Mouse (Mus musculus) embryonic facial prominence, embryonic 11.5 days (tissue): ENCODE data around the gene Zscan21. TPM values are rescaled to one million over a fixed set of nuclear protein-coding genes. Genes with fewer than 3 reads are reported as not detected.

Source experiments
- ATAC-seq: fragments of 200-750 bp; cut with Nextera tagmentation; replicated peaks from 2 replicates; pipeline ENCODE4 v1.8.0; 2017; ENCODE audit warnings: low read depth; ENCODE audit not compliant: insufficient number of reproducible peaks, low FRiP score, low TSS enrichment
- DNase-seq: peaks from one replicate; pipeline ENCODE4 v3.0.0-alpha.2; 2015; ENCODE audit warnings: low spot score
- H3K27ac ChIP-seq: fragments of 300-500 bp; sonication (generic); replicated peaks from 2 replicates; pipeline ENCODE4 v1.5.1; 2014; ENCODE audit warnings: mild to moderate bottlenecking, low read depth, low read length, control low read depth
- H3K27me3 ChIP-seq: fragments of 300-500 bp; sonication (generic); 2 replicates; pipeline ENCODE4 v1.6.1; 2014; ENCODE audit warnings: mild to moderate bottlenecking, low read length, moderate library complexity, mixed read lengths; ENCODE audit not compliant: control insufficient read depth, insufficient read depth
- H3K36me3 ChIP-seq: fragments of 300-500 bp; sonication (generic); replicated peaks from 2 replicates; pipeline ENCODE4 v1.6.1; 2014; ENCODE audit warnings: low read depth, mild to moderate bottlenecking, low read length, moderate library complexity, mixed read lengths; ENCODE audit not compliant: control insufficient read depth, insufficient read depth
- H3K4me1 ChIP-seq: fragments of 300-500 bp; sonication (generic); 2 replicates; pipeline ENCODE4 v1.6.1; 2014; ENCODE audit warnings: low read length, mixed read lengths; ENCODE audit not compliant: control insufficient read depth, insufficient read depth
- H3K4me2 ChIP-seq: fragments of 300-500 bp; sonication (generic); 2 replicates; pipeline ENCODE4 v1.6.1; 2014; ENCODE audit warnings: low read depth, mild to moderate bottlenecking, control low read depth, low read length, moderate library complexity
- H3K4me3 ChIP-seq: fragments of 300-500 bp; sonication (generic); 2 replicates; pipeline ENCODE4 v1.5.1; 2014; ENCODE audit warnings: low read depth, low read length, control low read depth
- H3K9ac ChIP-seq: fragments of 300-500 bp; sonication (generic); replicated peaks from 2 replicates; pipeline ENCODE4 v1.6.1; 2014; ENCODE audit warnings: mild to moderate bottlenecking, control low read depth, low read length
- H3K9me3 ChIP-seq: fragments of 300-500 bp; sonication (generic); replicated peaks from 2 replicates; pipeline ENCODE4 v1.6.1; 2016; ENCODE audit warnings: mild to moderate bottlenecking, low read length, inconsistent platforms, mixed read lengths; ENCODE audit not compliant: control insufficient read depth
- WGBS: fragments of 180-500 bp; shearing (Covaris S2); extraction: QIAGEN DNeasy Blood & Tissue Kit; methylation state at CpG from one replicate; pipeline ENCODE4 v1.1.7; 2014; 5-methylcytosine and 5-hydroxymethylcytosine counted together
- polyA plus RNA-seq: library from polyadenylated mRNA; unstranded; fragments of >200 nt; fragmentation: Nextera tagmentation; extraction: Ambion mirVana; gene quantifications from 2 replicates; pipeline ENCODE4 v1.2.1, GENCODE M21; 2014

Gene Zscan21
- 97.3 and 110 TPM in 2 replicates for polyA plus RNA-seq

- Histone ChIP-seq H3K27me3 (no peaks in the 10 kb centered on the region), H3K36me3 (no peaks in the 10 kb centered on the region), H3K9ac (peak within 1 kb of the TSS; percentile 81), H3K4me3 (peak within 1 kb of the TSS; percentile 69), H3K27ac (peak within 1 kb of the TSS; percentile 86), H3K4me1 (no peaks in the 10 kb centered on the region), H3K4me2 (peak within 1 kb of the TSS; percentile 59), H3K9me3 (no peaks in the 10 kb centered on the region)
- peak; percentile 95 for DNase-seq
- ATAC-seq = peak; percentile 95
- 8% methylated on average over 38 of the region's 38 CpGs for WGBS
Observed at GRCm38 (mm10) chr5:138116255-138117198, at the start of gene Zscan21. Gene Zscan21 (plus strand): TSS chr5:138116903.

DNA sequence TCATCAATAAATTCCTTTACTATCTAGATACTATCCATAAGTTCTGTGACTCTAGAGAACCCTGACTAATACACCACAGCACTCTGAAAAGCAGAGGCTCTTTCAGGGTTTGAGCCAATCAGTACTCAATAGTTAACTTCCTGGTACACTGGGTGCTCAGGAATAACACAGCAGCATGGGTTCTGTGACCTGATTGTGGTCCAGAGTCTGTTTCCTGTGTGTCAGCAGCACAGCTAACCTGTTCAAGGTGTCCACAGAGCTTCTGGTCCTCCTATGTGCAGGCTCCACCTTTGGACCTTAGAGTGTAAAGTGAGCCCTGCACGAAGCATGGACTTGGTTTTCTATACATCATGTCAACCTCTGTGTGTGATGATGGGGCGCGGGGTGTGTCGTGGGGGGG is 42.9 kb upstream of the Zscan21 start:
- no peaks in the 10 kb centered on the region for H3K4me1 ChIP-seq
- no peaks in the 10 kb centered on the region for H3K9me3 ChIP-seq
- no peaks in the 10 kb centered on the region for H3K36me3 ChIP-seq
- DNase-seq (no peak), ATAC-seq (no peak)
- H3K4me3 ChIP-seq = no peak overlapping the region
- H3K27ac ChIP-seq = no peak overlapping the region
- no peak overlapping the region for H3K4me2 ChIP-seq
- H3K9ac ChIP-seq = no peak overlapping the region
- WGBS = 72% methylated on average over 4 of the region's 4 CpGs
- H3K27me3 ChIP-seq = no peaks in the 10 kb centered on the region

DNA sequence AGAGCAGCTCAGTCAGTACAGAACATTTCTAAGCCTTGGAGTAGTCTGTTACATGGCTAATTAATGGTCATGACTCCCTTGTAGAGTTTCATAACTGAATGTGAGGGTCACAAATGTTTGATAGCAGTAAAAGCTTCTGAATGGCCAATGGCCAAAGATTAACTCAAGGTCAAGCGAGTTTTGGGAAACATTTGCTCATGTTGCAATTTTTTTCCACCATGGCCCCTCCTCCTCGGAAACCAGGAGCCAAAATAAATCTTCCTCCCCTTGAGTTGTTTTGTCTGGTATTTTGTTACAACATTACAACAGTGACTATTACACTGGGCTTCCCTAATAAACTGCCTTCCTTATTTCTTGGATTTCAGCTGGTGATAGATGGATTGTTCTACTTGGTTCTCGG is 41.0 kb upstream of the Zscan21 start:
- WGBS = 68% methylated on average over 3 of the region's 3 CpGs

GRCm38 (mm10) chr5:138076148-138076547 is 40.6 kb upstream of the Zscan21 start:
- Histone ChIP-seq H3K27ac (no peak overlapping the region), H3K4me2 (no peak overlapping the region), H3K4me1 (no peaks in the 10 kb centered on the region), H3K36me3 (no peaks in the 10 kb centered on the region), H3K9me3 (no peaks in the 10 kb centered on the region), H3K27me3 (no peaks in the 10 kb centered on the region), H3K4me3 (no peak overlapping the region), H3K9ac (no peak overlapping the region)
- 58% methylated on average over 2 of the region's 2 CpGs for WGBS
- DNase-seq = no peak
- no peak for ATAC-seq

More for the DNA sequence above, 41.0 kb upstream of the Zscan21 start:
- Histone ChIP-seq H3K27me3 (no peaks in the 10 kb centered on the region), H3K4me3 (no peak overlapping the region), H3K4me2 (no peak overlapping the region), H3K36me3 (no peaks in the 10 kb centered on the region), H3K9ac (no peak overlapping the region), H3K4me1 (no peaks in the 10 kb centered on the region), H3K27ac (no peak overlapping the region), H3K9me3 (no peaks in the 10 kb centered on the region)
- ATAC-seq = no peak
- DNase-seq = no peak

GRCm38 (mm10) chr5:138080456-138080855 is 36.2 kb upstream of the Zscan21 start:
- ATAC-seq = no peak
- Histone ChIP-seq H3K27me3 (no peaks in the 10 kb centered on the region), H3K27ac (no peak overlapping the region), H3K9me3 (no peaks in the 10 kb centered on the region), H3K9ac (no peak overlapping the region), H3K4me2 (no peak overlapping the region), H3K4me3 (no peak overlapping the region), H3K36me3 (no peaks in the 10 kb centered on the region), H3K4me1 (no peaks in the 10 kb centered on the region)
- DNase-seq = no peak
- WGBS = 87% methylated on average over 5 of the region's 5 CpGs

DNA sequence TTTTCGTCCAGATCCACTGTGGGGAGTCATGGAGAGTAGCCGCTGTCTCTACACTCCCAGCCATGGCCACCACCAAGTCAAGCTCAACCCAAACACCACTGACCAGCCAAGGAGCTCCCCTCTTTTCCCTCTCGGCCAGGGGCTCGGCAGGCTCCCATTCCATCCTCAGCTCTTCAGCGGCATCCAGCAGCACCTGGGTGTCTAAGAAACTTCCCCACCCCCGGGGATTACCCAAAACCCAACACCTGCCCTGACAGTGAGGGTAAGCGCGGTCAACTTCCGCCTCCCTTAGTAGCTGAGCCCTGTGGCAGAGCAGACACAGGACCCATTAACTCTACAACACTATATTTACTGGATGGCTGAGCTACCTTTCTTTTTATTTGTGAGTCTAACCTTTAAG is 35.3 kb upstream of the Zscan21 start:
- WGBS = 84% methylated on average over 9 of the region's 9 CpGs

GRCm38 (mm10) chr5:138083318-138083900 is 33.3 kb upstream of the Zscan21 start:
- H3K36me3 ChIP-seq = no peaks in the 10 kb centered on the region
- no peaks in the 10 kb centered on the region for H3K27me3 ChIP-seq
- H3K9ac ChIP-seq = no peak overlapping the region
- 62% methylated on average over 2 of the region's 2 CpGs for WGBS
- ATAC-seq (no peak), DNase-seq (no peak)
- H3K27ac ChIP-seq = no peak overlapping the region
- no peaks in the 10 kb centered on the region for H3K9me3 ChIP-seq
- no peak overlapping the region for H3K4me3 ChIP-seq
- H3K4me1 ChIP-seq = no peaks in the 10 kb centered on the region
- H3K4me2 ChIP-seq = no peak overlapping the region

More for the DNA sequence above, 35.3 kb upstream of the Zscan21 start:
- no peak overlapping the region for H3K27ac ChIP-seq
- no peaks in the 10 kb centered on the region for H3K4me1 ChIP-seq
- no peaks in the 10 kb centered on the region for H3K27me3 ChIP-seq
- H3K36me3 ChIP-seq = no peaks in the 10 kb centered on the region
- no peaks in the 10 kb centered on the region for H3K9me3 ChIP-seq
- DNase-seq (no peak), ATAC-seq (no peak)
- H3K4me3 ChIP-seq = no peak overlapping the region
- no peak overlapping the region for H3K9ac ChIP-seq
- H3K4me2 ChIP-seq = no peak overlapping the region

DNA sequence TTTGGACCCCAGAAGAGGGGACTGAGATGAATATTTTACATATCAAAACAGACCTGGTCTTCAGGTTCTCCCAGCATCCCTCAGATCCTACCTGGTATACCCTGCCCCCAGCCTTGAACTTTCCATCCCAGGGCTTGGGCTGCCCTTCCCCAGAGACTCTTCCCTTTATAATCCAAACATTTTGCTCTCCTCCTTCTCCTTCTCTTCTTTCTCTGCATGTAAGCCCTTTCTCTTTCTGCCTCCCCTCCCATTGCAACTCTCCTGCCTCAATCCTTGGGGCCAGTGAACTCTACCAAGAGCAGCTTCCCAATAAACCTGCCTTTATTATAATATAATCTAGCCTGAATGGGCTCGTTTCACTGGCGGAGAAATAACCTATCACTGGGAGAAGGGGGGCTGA is 32.8 kb upstream of the Zscan21 start:
- Histone ChIP-seq H3K36me3 (no peaks in the 10 kb centered on the region), H3K4me3 (no peak overlapping the region), H3K9ac (no peak overlapping the region), H3K4me2 (no peak overlapping the region), H3K27ac (no peak overlapping the region), H3K9me3 (no peaks in the 10 kb centered on the region), H3K27me3 (no peaks in the 10 kb centered on the region), H3K4me1 (no peaks in the 10 kb centered on the region)
- WGBS = 96% methylated on average over 2 of the region's 2 CpGs
- DNase-seq = no peak
- no peak for ATAC-seq
